Mouse (Mus musculus) hindbrain, embryonic 15.5 days (tissue): ENCODE measurements around the gene Mcemp1. TPM values are rescaled to one million over a fixed set of nuclear protein-coding genes. Genes with fewer than 3 reads are reported as not detected.
A peak's percentile ranks its signal among the peaks of the same experiment; 100 is the strongest.

Experiments
- ATAC-seq: fragments of 200-750 bp; cut with Nextera tagmentation; 2 replicates; pipeline ENCODE4 v1.8.0; 2017; ENCODE audit warnings: low read depth, moderate number of reproducible peaks, moderate TSS enrichment; ENCODE audit not compliant: low FRiP score
- H3K27ac ChIP-seq: fragments of 300-500 bp; sonication (generic); replicated peaks from 2 replicates; pipeline ENCODE4 v1.5.1; 2015; ENCODE audit warnings: mild to moderate bottlenecking, inconsistent platforms
- H3K27me3 ChIP-seq: fragments of 300-500 bp; sonication (generic); 2 replicates; pipeline ENCODE4 v1.6.1; 2015; ENCODE audit warnings: control low read depth, inconsistent platforms
- H3K36me3 ChIP-seq: fragments of 300-500 bp; sonication (generic); 2 replicates; pipeline ENCODE4 v1.6.1; 2015; ENCODE audit warnings: control low read depth, inconsistent platforms
- H3K4me1 ChIP-seq: fragments of 300-500 bp; sonication (generic); replicated peaks from 2 replicates; pipeline ENCODE4 v1.6.1; 2015; ENCODE audit warnings: control low read depth, inconsistent platforms
- H3K4me2 ChIP-seq: fragments of 300-500 bp; sonication (generic); 2 replicates; pipeline ENCODE4 v1.6.1; 2015; ENCODE audit warnings: moderate library complexity, mild to moderate bottlenecking, inconsistent platforms
- H3K4me3 ChIP-seq: fragments of 300-500 bp; sonication (generic); 2 replicates; pipeline ENCODE4 v1.5.1; 2015; ENCODE audit warnings: mild to moderate bottlenecking, inconsistent platforms
- H3K9ac ChIP-seq: fragments of 300-500 bp; sonication (generic); 2 replicates; pipeline ENCODE4 v1.6.1; 2015; ENCODE audit warnings: inconsistent platforms
- H3K9me3 ChIP-seq: fragments of 300-500 bp; sonication (generic); 2 replicates; pipeline ENCODE4 v1.6.1; 2016; ENCODE audit warnings: control low read depth, inconsistent platforms
- WGBS: fragments of 180-500 bp; shearing (Covaris S2); methylation state at CpG from one replicate; pipeline ENCODE4 v1.1.7; 2015; 5-methylcytosine and 5-hydroxymethylcytosine counted together
- polyA plus RNA-seq: library from polyadenylated mRNA; unstranded; fragments of >200 nt; fragmentation: Nextera tagmentation; extraction: Ambion mirVana; gene quantifications from 2 replicates; pipeline ENCODE4 v1.2.1, GENCODE M21; 2015

The Mcemp1 gene
- 0.10 and 0.13 TPM in 2 replicates for polyA plus RNA-seq

- no peaks in the 10 kb centered on the region for H3K27me3 ChIP-seq
- no peak within 1 kb of the TSS for H3K9ac ChIP-seq
- 82% methylated on average over 6 of the region's 6 CpGs for WGBS
These were observed at the start of gene Mcemp1 for GRCm38 (mm10) chr8:3665507-3665906. Gene Mcemp1 (plus strand): TSS chr8:3665754.

GRCm38 (mm10) chr8:3621199-3621970 is 44.2 kb upstream of the Mcemp1 start, which contains the start of the genes Xab2 and Pet100:
Gene Xab2 (minus strand): TSS chr8:3621316.
Gene Pet100 (plus strand): TSS chr8:3621548.
- ATAC-seq, result peak; percentile 96

More at GRCm38 (mm10) chr8:3665507-3665906, at the start of gene Mcemp1:
- H3K4me1 ChIP-seq, result no peaks in the 10 kb centered on the region
- H3K27ac ChIP-seq, result no peak within 1 kb of the TSS
- H3K4me3 ChIP-seq, result no peak within 1 kb of the TSS
- H3K9me3 ChIP-seq, result no peaks in the 10 kb centered on the region
- ATAC-seq, result no peak
- H3K36me3 ChIP-seq, result no peaks in the 10 kb centered on the region
- H3K4me2 ChIP-seq, result no peak within 1 kb of the TSS

DNA sequence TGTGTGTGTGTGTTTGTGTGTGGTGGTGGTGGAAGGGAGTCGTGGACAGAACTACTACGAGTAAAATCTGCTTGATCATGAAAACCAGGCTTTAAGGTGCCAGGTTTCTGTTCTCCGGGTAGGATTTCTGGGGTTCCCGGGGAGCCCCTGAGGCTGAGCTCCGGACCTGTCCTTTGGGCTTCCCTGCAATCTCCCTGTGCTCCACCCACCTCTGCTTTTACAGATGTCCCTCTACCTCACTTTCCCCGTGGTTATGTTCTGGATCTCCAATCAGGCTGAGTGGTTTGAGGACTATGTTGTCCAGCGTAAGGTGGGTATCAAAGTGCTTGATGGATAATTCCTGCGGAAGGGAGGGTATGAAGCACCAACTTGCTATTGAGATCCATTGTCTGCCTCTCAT is 43.4 kb upstream of the Mcemp1 start:
- H3K4me2 ChIP-seq, result peak overlapping the region; percentile 75
- no peaks in the 10 kb centered on the region for H3K9me3 ChIP-seq
- peak overlapping the region; percentile 61 for H3K4me3 ChIP-seq
- peak overlapping the region; percentile 53; the same call in 1 of the 2 replicates for H3K9ac ChIP-seq
- ATAC-seq, result no peak
- no peaks in the 10 kb centered on the region for H3K27me3 ChIP-seq
- WGBS, result 64% methylated on average over 8 of the region's 8 CpGs
- peaks cover 12% of the 10 kb centered on the region for H3K36me3 ChIP-seq
- H3K4me1 ChIP-seq, result peaks cover 25% of the 10 kb centered on the region
- H3K27ac ChIP-seq, result no peak overlapping the region

More at GRCm38 (mm10) chr8:3621199-3621970, 44.2 kb upstream of the Mcemp1 start, which contains the start of the genes Xab2 and Pet100:
- under 1% methylated on average over 37 of the region's 37 CpGs for WGBS
- Histone ChIP-seq H3K4me1 (peaks cover 25% of the 10 kb centered on the region), H3K27ac (no peak within 1 kb of the TSS; the same call in 1 of the 2 replicates), H3K9ac (peak within 1 kb of the TSS; percentile 63), H3K4me3 (peak within 1 kb of the TSS; percentile 61), H3K9me3 (no peaks in the 10 kb centered on the region), H3K27me3 (no peaks in the 10 kb centered on the region), H3K4me2 (peak within 1 kb of the TSS; percentile 75), H3K36me3 (peaks cover 18% of the 10 kb centered on the region)

DNA sequence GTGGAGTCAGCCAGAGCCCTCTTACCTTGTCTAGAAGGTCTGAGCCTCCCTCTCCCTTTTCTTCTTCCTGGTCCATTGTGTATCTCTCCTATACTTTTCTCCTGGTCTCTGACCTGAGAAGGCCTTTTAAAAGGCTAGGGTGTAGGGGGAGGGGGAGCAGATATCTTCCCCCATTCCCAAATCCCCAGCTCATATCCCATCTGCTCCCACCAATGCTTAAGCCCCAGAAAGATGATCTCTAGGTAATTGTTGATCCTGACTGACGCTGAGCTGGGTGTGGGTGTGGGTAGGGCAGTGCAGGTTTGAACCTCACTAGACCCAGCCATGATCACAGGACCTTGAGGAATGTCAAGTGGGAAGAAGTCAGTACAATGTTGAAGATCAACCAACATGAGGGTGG is 40.1 kb upstream of the Mcemp1 start, which contains the start of gene Pcp2:
Gene Pcp2 (minus strand): TSS at position 101 of the 400 bp plus-strand sequence.
- Histone ChIP-seq H3K9me3 (no peaks in the 10 kb centered on the region), H3K36me3 (no peaks in the 10 kb centered on the region), H3K27ac (no peak within 1 kb of the TSS), H3K4me2 (no peak within 1 kb of the TSS), H3K4me3 (no peak within 1 kb of the TSS), H3K9ac (no peak within 1 kb of the TSS), H3K27me3 (no peaks in the 10 kb centered on the region), H3K4me1 (peaks cover 13% of the 10 kb centered on the region)
- WGBS, result 69% methylated on average over 1 of the region's 1 CpGs
- no peak for ATAC-seq

DNA sequence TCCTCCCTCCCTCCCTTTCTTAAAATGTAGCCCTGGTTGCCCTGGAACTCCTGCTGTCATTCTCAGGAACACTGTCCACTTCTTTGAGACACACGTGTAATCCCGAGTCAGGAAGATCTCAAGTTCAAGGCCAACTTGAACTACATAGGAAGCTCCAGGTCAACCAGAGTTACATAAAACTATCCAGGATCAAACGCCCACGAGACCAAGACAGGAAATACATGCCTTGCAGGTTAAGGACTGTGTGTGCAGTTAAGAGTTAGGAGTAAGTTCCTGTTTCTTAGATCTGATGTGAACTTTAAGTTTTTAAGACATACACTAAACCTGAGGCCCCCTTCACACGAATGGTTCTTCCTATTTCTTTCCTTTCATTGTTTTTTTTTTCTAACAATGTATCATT is 38.6 kb upstream of the Mcemp1 start:
- Histone ChIP-seq H3K9me3 (no peaks in the 10 kb centered on the region), H3K27me3 (no peaks in the 10 kb centered on the region), H3K9ac (no peak overlapping the region), H3K4me1 (peaks cover 18% of the 10 kb centered on the region), H3K4me2 (no peak overlapping the region), H3K4me3 (no peak overlapping the region), H3K36me3 (no peaks in the 10 kb centered on the region), H3K27ac (no peak overlapping the region)
- WGBS, result 66% methylated on average over 5 of the region's 5 CpGs
- ATAC-seq, result no peak

GRCm38 (mm10) chr8:3628014-3628413 is 37.5 kb upstream of the Mcemp1 start:
- no peaks in the 10 kb centered on the region for H3K27me3 ChIP-seq
- 28% methylated on average over 5 of the region's 5 CpGs for WGBS
- ATAC-seq, result no peak

DNA sequence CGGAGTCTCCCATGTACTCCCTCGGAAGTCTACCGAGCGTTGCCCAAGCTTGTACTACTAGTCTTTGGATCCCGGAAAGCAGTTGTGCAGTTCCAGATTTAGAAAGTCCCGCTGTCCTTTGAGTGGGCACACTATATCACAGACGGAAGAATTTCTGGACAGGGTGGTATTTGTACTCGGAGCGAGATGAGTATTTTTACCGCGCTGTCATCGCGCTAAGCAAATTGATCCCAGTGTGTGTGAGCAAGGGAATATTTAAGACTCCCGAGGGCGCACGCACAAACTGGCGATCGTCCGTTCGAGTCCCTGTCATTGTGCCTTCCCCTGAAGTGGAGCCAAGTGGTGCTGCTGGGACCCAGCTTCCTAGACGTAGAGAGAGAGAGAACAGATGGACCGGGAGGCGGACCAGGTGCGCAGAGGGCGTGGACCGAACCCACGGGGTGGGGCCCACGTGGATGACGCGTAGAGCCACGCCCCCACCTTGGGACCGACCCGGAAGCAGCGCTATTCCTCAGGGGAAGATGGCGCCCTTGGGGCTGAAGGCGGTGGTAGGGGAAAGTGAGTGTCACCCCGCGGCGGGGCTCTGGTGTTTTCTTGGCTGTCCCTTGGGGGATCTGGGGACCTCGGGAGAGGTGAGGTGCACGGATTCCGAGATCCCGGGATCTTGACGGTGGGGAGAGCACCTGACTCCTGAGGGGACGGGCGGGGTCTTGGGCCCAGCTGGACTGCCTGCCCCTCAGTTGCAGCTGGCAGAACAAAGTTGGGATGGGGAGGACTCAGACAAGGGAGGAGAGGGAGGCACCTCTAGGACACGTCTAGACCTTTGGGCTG is 34.7 kb upstream of the Mcemp1 start, which contains the start of gene Stxbp2:
Gene Stxbp2 (plus strand): TSS at position 309 of the 831 bp plus-strand sequence.
- H3K9me3 ChIP-seq, result no peaks in the 10 kb centered on the region
- H3K9ac ChIP-seq, result peak within 1 kb of the TSS; percentile 34
- WGBS, result 8% methylated on average over 47 of the region's 47 CpGs
- no peaks in the 10 kb centered on the region for H3K36me3 ChIP-seq
- peaks cover 10% of the 10 kb centered on the region for H3K4me1 ChIP-seq
- peak within 1 kb of the TSS; percentile 78 for H3K4me2 ChIP-seq
- H3K27ac ChIP-seq, result no peak within 1 kb of the TSS
- H3K27me3 ChIP-seq, result no peaks in the 10 kb centered on the region
- peak within 1 kb of the TSS; percentile 46 for H3K4me3 ChIP-seq
- ATAC-seq, result peak; percentile 83

More at GRCm38 (mm10) chr8:3628014-3628413, 37.5 kb upstream of the Mcemp1 start:
- Histone ChIP-seq H3K36me3 (no peaks in the 10 kb centered on the region), H3K4me1 (peaks cover 10% of the 10 kb centered on the region), H3K4me2 (no peak overlapping the region), H3K4me3 (no peak overlapping the region), H3K9me3 (no peaks in the 10 kb centered on the region), H3K27ac (no peak overlapping the region), H3K9ac (no peak overlapping the region)

GRCm38 (mm10) chr8:3631478-3631875 is 34.1 kb upstream of the Mcemp1 start:
- WGBS, result 28% methylated on average over 8 of the region's 8 CpGs
- peak overlapping the region; percentile 78 for H3K4me2 ChIP-seq
- H3K4me1 ChIP-seq, result peaks cover 10% of the 10 kb centered on the region
- no peaks in the 10 kb centered on the region for H3K9me3 ChIP-seq
- H3K9ac ChIP-seq, result peak overlapping the region; percentile 34; the same call in 1 of the 2 replicates
- H3K27me3 ChIP-seq, result no peaks in the 10 kb centered on the region
- peak overlapping the region; percentile 46 for H3K4me3 ChIP-seq
- ATAC-seq, result peak; percentile 15; the same call in 1 of the 2 replicates
- H3K36me3 ChIP-seq, result no peaks in the 10 kb centered on the region
- H3K27ac ChIP-seq, result no peak overlapping the region

GRCm38 (mm10) chr8:3645804-3646203 is 19.8 kb upstream of the Mcemp1 start:
- ATAC-seq, result no peak
- WGBS, result 25% methylated on average over 5 of the region's 5 CpGs
- no peaks in the 10 kb centered on the region for H3K27me3 ChIP-seq
- H3K36me3 ChIP-seq, result no peaks in the 10 kb centered on the region
- no peak overlapping the region for H3K27ac ChIP-seq
- H3K9ac ChIP-seq, result no peak overlapping the region
- H3K4me1 ChIP-seq, result no peaks in the 10 kb centered on the region
- no peak overlapping the region for H3K4me3 ChIP-seq
- no peaks in the 10 kb centered on the region for H3K9me3 ChIP-seq
- H3K4me2 ChIP-seq, result no peak overlapping the region

- Histone ChIP-seq H3K4me3 (no peak overlapping the region), H3K4me1 (no peaks in the 10 kb centered on the region), H3K27ac (no peak overlapping the region), H3K9ac (no peak overlapping the region), H3K4me2 (no peak overlapping the region), H3K9me3 (no peaks in the 10 kb centered on the region), H3K36me3 (no peaks in the 10 kb centered on the region), H3K27me3 (no peaks in the 10 kb centered on the region)
- ATAC-seq, result no peak
- WGBS, result 85% methylated on average over 6 of the region's 6 CpGs
These were observed 18.6 kb upstream of the Mcemp1 start for GRCm38 (mm10) chr8:3646824-3647531.

GRCm38 (mm10) chr8:3647561-3647960 is 18.0 kb upstream of the Mcemp1 start:
- Histone ChIP-seq H3K4me1 (no peaks in the 10 kb centered on the region), H3K4me3 (no peak overlapping the region), H3K9ac (no peak overlapping the region), H3K36me3 (no peaks in the 10 kb centered on the region), H3K27ac (no peak overlapping the region), H3K9me3 (no peaks in the 10 kb centered on the region), H3K4me2 (no peak overlapping the region), H3K27me3 (no peaks in the 10 kb centered on the region)
- 85% methylated on average over 4 of the region's 4 CpGs for whole genome bisulfite sequencing
- ATAC-seq, result no peak
